Mouse (Mus musculus) cerebellum, postnatal 10 days (tissue): ENCODE results near the gene Scel.

Experiments used
- DNase-seq, 2 experiments: peaks; one replicate each; pipeline ENCODE4 v3.0.0; 2021; ENCODE audit warnings: mixed read lengths in 2 of 2

The Scel gene

GRCm38 (mm10) chr14:103515419-103515818 lies 2.3 kb downstream of the Scel start:
- no peak for DNase-seq

DNA sequence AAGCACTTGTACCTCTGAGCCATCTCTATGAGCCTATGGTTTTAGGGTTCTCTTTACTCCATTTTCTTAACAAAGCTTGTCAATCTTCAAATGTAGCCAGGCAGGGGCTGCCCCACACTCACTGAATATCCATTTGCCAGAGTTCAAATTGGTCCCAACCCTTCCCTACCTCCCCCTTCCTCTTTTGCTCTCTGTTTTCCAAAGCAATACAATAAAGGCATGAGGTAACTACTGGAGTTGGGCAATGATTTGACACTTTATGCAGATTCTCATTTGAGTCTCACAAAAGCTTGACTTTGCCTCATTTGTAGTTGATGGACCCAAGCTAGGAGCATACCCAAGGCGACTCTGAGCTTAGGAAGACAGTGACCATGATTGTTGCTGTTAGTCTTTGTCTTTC lies 13.1 kb downstream of the Scel start:
- no peak for DNase-seq

- DNase-seq: peak in 1 of 2 experiments; percentile 21
Observed at GRCm38 (mm10) chr14:103529733-103530367, 16.7 kb downstream of the Scel start.

- no peak for DNase-seq
Observed at GRCm38 (mm10) chr14:103531722-103532341, 18.7 kb downstream of the Scel start.

DNA sequence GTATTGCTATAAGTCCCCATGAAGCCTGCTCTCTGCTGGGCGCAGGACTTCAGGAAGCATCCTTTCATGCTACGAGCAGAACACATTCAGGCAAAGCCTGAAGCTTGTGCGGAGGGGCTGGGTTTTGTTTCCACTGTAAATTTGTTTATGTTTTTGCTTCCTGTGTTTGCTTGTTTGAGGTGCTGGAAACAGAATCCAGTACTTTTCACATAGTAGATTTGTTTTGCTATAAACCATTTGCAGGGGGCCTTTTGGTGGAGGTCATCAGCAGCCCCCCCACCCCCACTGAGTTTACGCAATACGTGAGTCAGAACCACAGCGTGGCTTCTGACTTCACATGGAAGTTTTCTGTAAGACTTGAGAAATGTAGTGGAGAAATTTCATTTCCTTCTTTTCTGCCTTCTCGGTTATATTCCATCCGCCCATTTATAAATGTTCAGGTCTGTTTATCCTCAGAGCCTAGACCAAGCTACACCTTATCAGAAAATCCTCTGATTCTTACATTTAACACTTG lies 22.4 kb downstream of the Scel start:
- DNase-seq: no peak

- no peak for DNase-seq
Observed at GRCm38 (mm10) chr14:103536334-103536733, 23.2 kb downstream of the Scel start.

DNA sequence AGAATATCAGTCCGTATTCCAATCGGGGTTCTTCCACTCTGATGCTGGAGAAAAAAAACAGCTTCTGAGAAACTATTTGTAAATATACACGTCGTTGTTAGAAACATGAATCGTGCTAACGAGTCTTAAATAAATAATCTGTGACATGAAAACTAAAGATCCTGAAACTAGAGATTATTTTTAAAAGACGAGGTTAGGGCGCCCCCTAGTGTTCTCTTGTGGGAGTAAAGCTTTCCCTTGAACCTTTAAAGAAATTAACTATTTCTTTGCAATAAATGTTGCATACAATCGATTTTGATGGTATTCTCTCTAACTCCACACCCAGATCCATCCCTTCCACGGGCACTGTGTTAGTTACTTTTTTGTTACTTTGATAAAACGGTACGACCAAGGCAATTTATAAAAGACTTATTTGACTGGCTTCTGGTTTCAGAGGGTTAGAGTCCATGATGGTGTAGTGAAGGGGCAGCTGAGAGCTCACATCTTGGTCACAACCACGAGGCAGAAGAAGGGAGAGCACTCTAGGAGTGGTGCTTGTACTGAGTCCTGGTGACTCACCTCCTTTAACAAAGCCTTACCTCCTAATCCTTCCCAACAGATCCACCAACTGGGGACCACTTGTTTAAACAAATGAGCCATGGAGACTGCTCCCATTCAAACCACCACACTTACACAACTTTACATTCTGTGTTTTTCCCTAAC lies 24.4 kb downstream of the Scel start:
- peak; percentile 76 to 83 for DNase-seq

- DNase-seq: no peak
Observed at GRCm38 (mm10) chr14:103539796-103540195, 26.7 kb downstream of the Scel start.

- no peak for DNase-seq
Observed at GRCm38 (mm10) chr14:103541679-103542078, 28.5 kb downstream of the Scel start.

GRCm38 (mm10) chr14:103543304-103544079 lies 30.4 kb downstream of the Scel start:
- DNase-seq: no peak

DNA sequence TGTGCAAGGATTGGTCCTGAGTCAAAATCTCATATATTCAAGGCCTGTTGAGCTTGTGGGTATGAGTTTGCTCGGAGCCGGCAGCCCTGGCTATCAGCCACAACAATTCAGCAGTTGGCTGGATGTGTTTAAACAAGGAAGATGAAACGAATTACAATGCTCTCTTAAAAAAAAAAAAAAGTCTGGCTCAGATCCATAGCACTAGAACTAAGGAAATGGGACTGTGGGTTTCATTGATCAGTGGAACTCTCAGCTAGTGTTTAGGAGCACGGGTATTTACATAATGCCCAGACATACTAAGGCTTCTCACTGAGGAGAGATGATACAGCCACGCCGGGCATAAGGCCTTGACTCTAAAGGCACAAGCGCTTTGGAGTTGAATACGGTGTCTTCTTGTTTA lies 32.6 kb downstream of the Scel start:
- DNase-seq: peak; percentile 59 to 66

GRCm38 (mm10) chr14:103546246-103546645 lies 33.1 kb downstream of the Scel start:
- peak; percentile 52 to 61 for DNase-seq

- peak; percentile 41 to 47 for DNase-seq
Observed at GRCm38 (mm10) chr14:103548220-103548619, 35.1 kb downstream of the Scel start.

DNA sequence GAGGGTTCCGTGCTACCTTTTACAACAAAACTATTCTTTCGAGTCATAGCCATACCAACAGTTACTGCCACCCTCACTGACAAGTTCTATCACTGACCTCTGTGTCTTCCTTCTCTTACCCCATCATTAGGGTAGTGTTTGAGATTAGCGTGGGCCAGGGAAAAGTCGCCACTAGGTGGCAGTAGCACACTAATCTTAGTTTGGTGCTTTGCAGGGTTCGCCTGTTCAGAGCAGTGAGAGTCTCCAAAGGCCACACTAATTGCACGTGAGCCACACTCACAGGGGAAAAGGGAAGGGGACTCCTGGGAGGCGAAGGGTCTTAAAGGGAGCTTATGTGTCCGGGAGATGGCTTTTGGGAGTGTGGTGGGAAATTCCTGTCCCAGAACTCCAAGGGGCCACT lies 37.3 kb downstream of the Scel start:
- peak; percentile 92 to 96 for DNase-seq

- no peak for DNase-seq
Observed at GRCm38 (mm10) chr14:103550921-103551320, 37.8 kb downstream of the Scel start.

GRCm38 (mm10) chr14:103551921-103552320 lies 38.8 kb downstream of the Scel start:
- DNase-seq: no peak

DNA sequence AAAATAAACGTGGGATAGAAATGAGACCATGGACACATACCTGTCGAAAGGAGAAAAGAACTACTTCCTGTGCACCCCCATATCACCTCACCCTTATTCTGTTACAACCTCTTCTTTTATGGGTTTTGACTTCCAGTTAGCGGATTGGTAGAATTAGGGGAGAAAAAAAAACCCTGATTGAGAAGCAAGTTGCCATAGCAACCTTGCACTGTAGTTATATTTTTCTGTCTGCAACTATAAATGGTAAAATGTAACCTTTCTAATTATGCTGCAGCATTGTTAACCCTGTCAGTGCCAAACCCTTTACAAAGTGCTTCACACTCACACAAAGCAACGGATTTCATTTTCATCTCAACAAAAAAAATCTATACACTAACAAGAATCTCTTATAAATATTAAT lies 39.2 kb downstream of the Scel start:
- no peak for DNase-seq

- peak in 1 of 2 experiments; percentile 42 for DNase-seq
Observed at GRCm38 (mm10) chr14:103556609-103557008, 43.5 kb downstream of the Scel start.

DNA sequence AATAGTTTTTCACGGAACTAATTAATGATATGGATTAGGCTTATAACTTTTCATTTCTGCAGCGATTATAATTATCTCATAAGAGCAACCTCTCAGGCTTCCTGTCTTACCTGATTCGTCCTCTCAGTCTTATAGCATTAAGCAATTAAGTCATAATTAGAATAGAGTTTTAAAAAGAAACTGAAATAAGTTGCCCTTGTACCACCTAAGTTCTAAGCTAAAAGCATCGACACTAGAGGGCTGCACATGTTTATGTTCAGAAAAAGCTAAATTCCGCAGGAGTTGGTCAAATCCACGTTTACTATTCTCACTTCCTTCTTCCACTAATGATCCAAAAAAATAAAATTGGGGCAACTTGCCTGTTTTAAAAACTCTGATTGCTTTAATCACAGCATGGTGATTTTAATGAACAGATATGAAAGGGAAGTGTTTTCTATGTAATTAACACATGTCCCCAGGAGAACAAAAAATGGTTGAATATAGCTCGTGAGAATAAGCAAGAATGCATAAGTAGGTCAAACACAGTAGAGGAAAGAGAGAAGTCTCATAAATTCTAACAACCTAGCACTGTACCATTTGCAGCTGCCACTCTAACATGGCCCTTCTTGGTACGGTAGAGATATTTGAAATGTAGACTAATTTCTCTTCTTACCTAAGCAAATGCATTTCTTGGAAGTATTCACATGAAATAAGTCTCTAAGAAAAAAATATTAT lies 48.4 kb downstream of the Scel start:
- no peak for DNase-seq

DNA sequence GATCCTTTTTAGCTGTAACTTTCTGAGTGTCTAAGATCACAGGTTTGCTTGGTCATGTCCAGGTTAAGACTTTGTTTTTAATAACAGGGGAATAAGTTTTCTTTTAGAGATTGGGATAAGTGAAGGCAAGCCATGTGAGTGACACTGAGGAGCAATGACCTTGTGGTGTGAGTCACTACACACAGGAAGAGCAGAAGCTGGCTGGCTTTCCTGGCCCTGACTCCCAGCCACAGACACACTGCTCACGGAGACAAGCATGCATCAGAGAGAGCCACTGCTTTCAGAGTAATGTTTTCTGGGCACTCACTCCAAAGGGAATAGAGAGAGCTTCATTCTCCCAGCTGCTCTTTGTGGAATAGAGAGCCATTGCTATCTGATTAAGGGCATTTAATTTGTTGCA lies 54.8 kb downstream of the Scel start:
- DNase-seq: peak in 1 of 2 experiments; percentile 25

- no peak for DNase-seq
Observed at GRCm38 (mm10) chr14:103568433-103568832, 55.3 kb downstream of the Scel start.

- peak; percentile 81 to 84 for DNase-seq
Observed at GRCm38 (mm10) chr14:103571598-103572320, 58.6 kb downstream of the Scel start.
